Mouse (Mus musculus) kidney, adult 18-20 months (tissue): ENCODE data around the gene Ctxn1.

Experiments used
- DNase-seq: peaks from one replicate; pipeline ENCODE4 v3.0.0; 2021

Ctxn1 gene

DNA sequence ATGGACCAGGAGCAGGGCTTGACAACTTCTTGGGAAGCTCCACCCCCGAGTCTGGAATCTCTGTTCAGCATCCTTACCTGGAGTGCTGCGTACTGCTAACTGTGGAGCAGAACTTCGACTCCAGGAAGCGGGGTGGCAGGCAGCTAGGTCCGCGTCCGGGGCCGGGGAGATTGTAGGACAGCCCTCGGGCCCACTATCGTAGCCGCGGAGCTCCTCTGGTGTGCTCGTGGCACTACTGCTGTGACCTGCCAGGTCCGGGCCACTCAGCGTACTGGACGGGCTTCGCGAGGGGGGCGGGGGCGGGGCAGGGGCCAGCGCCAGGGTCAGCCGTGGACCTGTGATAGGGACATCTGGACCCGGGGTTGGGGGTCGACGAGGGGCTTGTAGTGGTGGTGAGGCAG is 46.3 kb downstream of the Ctxn1 start:
- DNase-seq, result no peak

DNA sequence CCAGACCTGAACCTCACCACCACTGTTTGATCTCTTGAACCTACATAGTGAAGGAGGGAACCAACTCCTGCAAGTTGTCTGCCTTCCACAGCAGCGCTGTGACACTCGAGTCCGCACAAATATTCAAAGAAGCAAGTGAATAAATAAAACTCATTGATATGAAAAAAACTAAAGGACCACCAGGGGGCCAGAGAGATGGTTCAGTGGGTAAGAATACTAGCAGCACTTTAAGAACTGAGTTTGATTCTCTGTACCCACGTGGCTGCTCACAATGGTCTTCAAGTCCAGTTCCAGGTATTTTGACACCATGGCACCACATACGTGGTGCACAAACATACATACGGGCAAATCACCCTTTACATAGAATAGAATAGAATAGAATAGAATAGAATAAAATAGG is 48.0 kb downstream of the Ctxn1 start:
- DNase-seq, result no peak
